Mouse (Mus musculus) ES-E14 (cell line): Measurements from ENCODE around the gene Pcnx3. TPM values are rescaled to one million over a fixed set of nuclear protein-coding genes. Genes with fewer than 3 reads are reported as not detected.

ENCODE experiments used
- DNase-seq: peaks from one replicate; pipeline ENCODE4 v3.0.0-alpha.2; 2013; ENCODE audit warnings: low read depth, low spot score
- H3K27ac ChIP-seq: 2 replicates; pipeline ENCODE4 v1.5.1; 2012; ENCODE audit warnings: low read depth, mild to moderate bottlenecking, low read length, moderate library complexity, mixed read lengths; ENCODE audit not compliant: poor library complexity, insufficient read depth, severe bottlenecking
- H3K36me3 ChIP-seq: 2 replicates; pipeline ENCODE4 v1.6.1; 2012; ENCODE audit warnings: mild to moderate bottlenecking, low read length, moderate library complexity, mixed read lengths; ENCODE audit not compliant: control insufficient read depth, poor library complexity, insufficient read depth, severe bottlenecking
- H3K4me1 ChIP-seq, 2 experiments: fragments of 150-350 bp in 1 of 2; sonication (generic) in 1 of 2; 2 replicates each; pipeline ENCODE4 v1.6.1; 2012; ENCODE audit warnings: low read length in 2 of 2, mild to moderate bottlenecking in 1 of 2, mixed read lengths in 1 of 2; ENCODE audit not compliant: control insufficient read depth in 2 of 2, insufficient read depth in 2 of 2, poor library complexity in 1 of 2
- H3K4me3 ChIP-seq, 2 experiments: fragments of 150-350 bp in 1 of 2; sonication (generic) in 1 of 2; 2 replicates each; pipeline ENCODE4 v1.5.1; 2012; ENCODE audit warnings: low read length in 2 of 2, low read depth in 1 of 2, mild to moderate bottlenecking in 1 of 2, mixed read lengths in 1 of 2; ENCODE audit not compliant: insufficient read depth in 1 of 2, poor library complexity in 1 of 2, severe bottlenecking in 1 of 2
- H3K9ac ChIP-seq: 2 replicates; pipeline ENCODE4 v1.6.1; 2012; ENCODE audit warnings: low read depth, mild to moderate bottlenecking, low read length, mixed read lengths; ENCODE audit not compliant: poor library complexity, insufficient read depth, severe bottlenecking
- H3K9me3 ChIP-seq: fragments of 150-350 bp; sonication (generic); 2 replicates; pipeline ENCODE4 v1.6.1; 2012; ENCODE audit warnings: low read depth, mild to moderate bottlenecking, low read length; ENCODE audit not compliant: control insufficient read depth, insufficient read depth
- CHD2 ChIP-seq: IDR thresholded peaks from 2 replicates; pipeline ENCODE4 v1.6.1; 2014; ENCODE audit warnings: mild to moderate bottlenecking, low read depth, low read length, inconsistent platforms
- HCFC1 ChIP-seq: IDR thresholded peaks from 2 replicates; pipeline ENCODE4 v1.6.1; 2012; ENCODE audit warnings: low read length, inconsistent platforms, borderline replicate concordance; ENCODE audit not compliant: insufficient read depth
- MAFK ChIP-seq: IDR thresholded peaks from 2 replicates; pipeline ENCODE4 v1.6.1; 2014; ENCODE audit warnings: mild to moderate bottlenecking, low read depth, low read length, inconsistent platforms; ENCODE audit not compliant: insufficient read depth
- ZC3H11A ChIP-seq: IDR thresholded peaks from 2 replicates; pipeline ENCODE4 v1.6.1; 2012; ENCODE audit warnings: low read depth, mild to moderate bottlenecking, inconsistent platforms, low read length, borderline replicate concordance
- ZNF384 ChIP-seq: IDR thresholded peaks from 2 replicates; pipeline ENCODE4 v1.6.1; 2012; ENCODE audit warnings: low read depth, low read length, inconsistent platforms
- in situ Hi-C, 2 experiments: fragments of 600-800 bp; cut with MboI; formaldehyde crosslinking; loops; one replicate each; pipeline ENCODE4 v1.15.1; 2025; ENCODE audit warnings: low sequenced_read_pairs in 2 of 2, inconsistent platforms in 1 of 2; ENCODE audit not compliant: unreplicated experiment in 2 of 2
- total RNA-seq: library from RNA; depleted of rRNA; stranded (reverse); fragments of 300-350 nt; gene quantifications from 2 replicates; pipeline ENCODE4 v1.2.3, GENCODE M21; 2012

Gene Pcnx3
- total RNA-seq, 1 experiment = 63.9 TPM

GRCm38 (mm10) chr19:5710068-5710467, 21.4 kb upstream of the Pcnx3 start:
- Histone ChIP-seq H3K4me1 (peaks cover 0 to 10% of the 10 kb centered on the region in 2 experiments; a peak in 1 of 4 replicates), H3K4me3 (no peak overlapping the region), H3K36me3 (no peaks in the 10 kb centered on the region), H3K9me3 (no peaks in the 10 kb centered on the region), H3K27ac (no peak overlapping the region), H3K9ac (no peak overlapping the region)
- no peak for DNase-seq
- TF ChIP-seq ZNF384 (no peak), CHD2 (no peak), HCFC1 (no peak), MAFK (no peak), ZC3H11A (no peak)
- in situ Hi-C loops = no loop called here

DNA sequence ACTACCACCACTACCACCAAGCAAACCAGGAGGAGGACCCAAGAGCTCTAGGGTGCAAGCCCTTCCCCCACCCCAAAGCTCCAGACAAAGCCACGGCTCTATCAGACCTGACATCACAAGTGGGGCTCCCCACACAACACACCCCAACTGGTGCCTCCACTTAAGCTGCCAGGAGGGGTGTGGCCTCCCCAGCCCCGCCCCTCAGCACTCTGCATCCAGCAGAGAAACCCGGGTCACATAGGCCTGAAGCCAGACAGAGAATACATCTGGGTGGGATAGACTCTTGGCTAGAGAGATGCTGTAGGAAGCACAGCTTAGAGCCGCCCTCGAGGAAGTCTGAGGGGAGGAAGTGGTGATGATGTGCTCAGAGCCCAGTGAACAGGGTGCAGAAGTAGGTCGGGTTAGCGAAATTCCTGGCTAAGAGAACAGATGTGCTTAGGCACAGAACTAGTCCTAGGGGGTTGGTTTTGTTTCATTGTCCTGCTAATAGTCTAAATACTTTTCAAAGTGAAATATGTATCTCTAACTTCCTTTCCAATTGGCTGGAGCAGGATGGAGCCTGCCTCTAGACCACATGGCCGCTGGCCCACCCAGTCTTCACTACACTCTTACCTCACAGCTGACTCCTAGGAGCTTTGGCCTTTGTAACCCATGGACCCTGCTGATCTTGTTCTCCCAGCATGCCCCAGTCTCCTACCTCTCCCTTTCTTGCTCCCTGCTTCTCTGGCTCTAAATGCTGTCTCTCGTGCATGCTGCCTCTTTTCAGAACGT, 16.3 kb upstream of the Pcnx3 start:
- Histone ChIP-seq H3K27ac (no peak overlapping the region), H3K36me3 (peaks cover 6% of the 10 kb centered on the region; the same call in 1 of the 2 replicates), H3K4me3 (no peak overlapping the region), H3K4me1 (peaks cover 4 to 14% of the 10 kb centered on the region in 2 experiments; a peak in 1 of 4 replicates), H3K9ac (peak overlapping the region; percentile 17; the same call in 1 of the 2 replicates), H3K9me3 (no peaks in the 10 kb centered on the region)
- TF ChIP-seq HCFC1 = no peak
- TF ChIP-seq ZC3H11A = no peak
- TF ChIP-seq ZNF384 = no peak
- no peak for TF ChIP-seq MAFK
- TF ChIP-seq CHD2 = no peak
- DNase-seq = no peak
- in situ Hi-C loops = no loop called here

- peaks cover 4 to 14% of the 10 kb centered on the region in 2 experiments; a peak in 1 of 4 replicates for H3K4me1 ChIP-seq
These were observed 15.6 kb upstream of the Pcnx3 start, which contains the start of gene Kcnk7 for GRCm38 (mm10) chr19:5704163-5704800. Kcnk7 (plus strand) TSS chr19:5704367.

GRCm38 (mm10) chr19:5695849-5696462, 7.2 kb upstream of the Pcnx3 start:
- no peak for TF ChIP-seq ZC3H11A
- no peak for TF ChIP-seq ZNF384
- no peak for TF ChIP-seq HCFC1
- no peak for TF ChIP-seq MAFK
- peak; percentile 75 for DNase-seq
- no peaks in the 10 kb centered on the region for H3K9me3 ChIP-seq
- peaks cover 0 to 4% of the 10 kb centered on the region in 2 experiments; a peak in 1 of 4 replicates for H3K4me1 ChIP-seq
- H3K36me3 ChIP-seq = peaks cover 2% of the 10 kb centered on the region; the same call in 1 of the 2 replicates
- no peak overlapping the region for H3K27ac ChIP-seq
- peak overlapping the region; percentile 42; the same call in 1 of the 2 replicates for H3K9ac ChIP-seq
- H3K4me3 ChIP-seq = peak overlapping the region; percentile 61 to 65
- in situ Hi-C loops = no loop called here

More at GRCm38 (mm10) chr19:5704163-5704800, 15.6 kb upstream of the Pcnx3 start, which contains the start of gene Kcnk7:
- Histone ChIP-seq H3K36me3 (peaks cover 6% of the 10 kb centered on the region; the same call in 1 of the 2 replicates), H3K9ac (peak within 1 kb of the TSS; percentile 17), H3K27ac (no peak within 1 kb of the TSS), H3K4me3 (no peak within 1 kb of the TSS), H3K9me3 (no peaks in the 10 kb centered on the region)
- no peak for TF ChIP-seq HCFC1
- no peak for TF ChIP-seq ZC3H11A
- TF ChIP-seq MAFK = no peak
- no peak for TF ChIP-seq CHD2
- TF ChIP-seq ZNF384 = no peak
- in situ Hi-C loops = no loop called here
- no peak for DNase-seq
